Mouse (Mus musculus) layer of hippocampus, postnatal 10 days (tissue): Measurements from ENCODE around the gene Ankk1. TPM values are rescaled to one million over a fixed set of nuclear protein-coding genes. Genes with fewer than 3 reads are reported as not detected.

ENCODE experiments used
- DNase-seq, 2 experiments: peaks; one replicate each; pipeline ENCODE4 v3.0.0; 2021; ENCODE audit warnings: low spot score in 2 of 2
- long read RNA-seq: library from polyadenylated mRNA; stranded (forward); transcript quantifications from one replicate; pipeline ENCODE4 v2.0.0, GENCODE M21; 2023
- total RNA-seq, 2 experiments: library from RNA; stranded (reverse); gene quantifications; 2 replicates each; pipeline ENCODE4 v1.2.3; 2021

The Ankk1 gene
- total RNA-seq = not detected
- long read RNA-seq = 0 reads

DNA sequence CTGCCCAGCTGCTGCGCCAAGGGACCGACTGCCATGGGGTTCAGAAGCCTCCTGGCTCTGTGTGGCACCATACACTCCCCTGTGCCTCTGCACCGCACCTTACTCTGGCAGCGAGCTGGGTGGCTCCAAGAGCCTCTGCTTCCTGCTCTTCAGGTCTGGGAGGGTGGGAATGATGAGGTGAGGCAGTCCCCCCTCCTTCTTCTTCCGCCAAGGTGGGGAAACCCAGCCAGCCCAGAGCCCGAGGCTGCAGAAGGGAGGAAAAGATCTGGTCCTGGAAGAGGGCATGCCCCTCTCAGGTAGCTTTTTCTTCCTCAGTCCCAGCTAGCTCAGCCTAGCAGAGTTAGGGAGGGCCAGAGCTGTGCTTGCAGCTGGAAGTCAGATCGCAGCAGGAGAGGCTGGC is at the start of gene Ankk1:
Gene Ankk1, minus strand, starts transcription at position 101 of the 400 bp plus-strand sequence.
- no peak for DNase-seq

DNA sequence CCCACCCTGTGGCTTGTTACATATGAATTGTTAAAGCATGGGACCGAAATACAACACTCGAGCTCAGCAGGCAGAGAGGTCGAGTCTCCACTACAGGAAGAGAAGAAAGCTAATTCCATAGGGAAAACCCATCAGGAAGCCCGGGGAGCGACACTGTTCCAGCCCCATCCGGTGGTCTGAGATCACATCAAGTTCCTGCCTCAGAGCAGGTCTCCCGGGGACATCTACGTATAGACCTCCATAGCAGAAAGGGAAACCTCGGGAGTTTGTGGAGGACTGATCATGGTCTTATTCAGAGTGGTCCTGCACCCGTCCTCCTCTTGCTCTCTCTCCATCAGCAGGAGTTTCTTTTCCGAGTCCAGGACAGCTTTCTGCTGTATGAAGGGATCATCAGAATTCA is 45.3 kb upstream of the Ankk1 start:
- DNase-seq = no peak

- no peak for DNase-seq
These were observed 44.1 kb upstream of the Ankk1 start for GRCm38 (mm10) chr9:49470946-49471345.

GRCm38 (mm10) chr9:49470006-49470405 is 43.2 kb upstream of the Ankk1 start:
- DNase-seq = no peak

GRCm38 (mm10) chr9:49456136-49456535 is 29.3 kb upstream of the Ankk1 start:
- DNase-seq = no peak

GRCm38 (mm10) chr9:49452396-49452795 is 25.6 kb upstream of the Ankk1 start:
- no peak for DNase-seq

DNA sequence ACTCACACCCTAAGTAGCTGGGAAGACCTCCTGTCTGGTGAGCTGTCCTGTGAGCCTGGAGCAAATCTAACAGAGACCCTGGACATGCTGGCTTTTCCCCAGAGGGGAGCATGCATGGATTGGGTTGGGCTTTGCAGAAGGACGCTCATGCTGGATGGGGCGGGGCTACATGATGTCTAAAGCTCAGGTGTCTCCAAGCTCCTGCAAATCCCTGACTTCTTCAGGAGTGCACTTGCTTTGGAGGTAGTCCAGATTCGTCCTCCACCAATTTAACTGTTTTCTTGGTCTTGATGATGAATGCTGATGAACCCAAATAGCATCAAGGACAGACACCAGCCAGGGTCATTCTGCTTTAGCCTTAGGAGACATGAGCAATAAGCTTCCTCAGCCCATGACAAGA is 23.7 kb upstream of the Ankk1 start:
- no peak for DNase-seq

DNA sequence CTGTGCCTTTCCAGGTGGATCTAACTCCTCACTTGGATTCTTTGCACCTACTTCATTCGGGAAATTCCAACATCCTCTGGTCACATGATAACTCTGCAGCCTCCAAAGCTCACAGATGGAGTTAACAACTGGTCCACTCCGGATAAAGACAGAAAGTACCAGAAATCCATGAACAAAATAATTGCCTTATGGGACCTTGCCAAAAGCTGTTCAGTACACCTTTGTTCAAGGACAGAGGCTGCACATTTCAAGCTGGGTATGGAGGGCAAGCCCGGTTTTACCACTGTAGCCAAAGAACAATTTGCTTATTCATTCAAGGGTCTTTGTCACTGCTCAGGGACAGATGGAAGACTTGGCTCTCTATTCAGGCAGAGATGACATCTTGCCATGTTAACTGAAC is 15.8 kb upstream of the Ankk1 start:
- DNase-seq = no peak

GRCm38 (mm10) chr9:49427478-49427877 is 657 bp upstream of the Ankk1 start:
- DNase-seq = no peak

DNA sequence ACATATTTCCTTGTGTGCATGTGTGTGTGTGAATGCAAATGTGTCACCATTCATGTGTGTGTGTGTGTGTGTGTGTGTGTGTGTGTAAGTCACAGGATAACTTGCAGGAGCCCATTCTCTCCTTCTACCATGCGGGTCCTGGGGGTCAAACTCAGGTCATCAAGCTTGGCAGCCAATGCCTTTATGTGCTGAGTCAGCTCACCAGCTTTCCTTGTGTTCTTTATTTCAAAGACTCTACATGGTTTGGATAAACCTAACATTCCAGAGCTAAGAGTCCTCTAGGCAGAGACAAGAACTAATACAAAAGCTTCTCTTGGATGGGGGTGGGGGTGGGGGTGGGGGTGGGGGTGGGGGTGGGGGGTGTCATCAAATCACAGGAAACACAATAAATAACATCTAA is 1.2 kb downstream of the Ankk1 start:
- DNase-seq = no peak

GRCm38 (mm10) chr9:49423866-49424265 is 3.0 kb downstream of the Ankk1 start:
- DNase-seq = no peak

DNA sequence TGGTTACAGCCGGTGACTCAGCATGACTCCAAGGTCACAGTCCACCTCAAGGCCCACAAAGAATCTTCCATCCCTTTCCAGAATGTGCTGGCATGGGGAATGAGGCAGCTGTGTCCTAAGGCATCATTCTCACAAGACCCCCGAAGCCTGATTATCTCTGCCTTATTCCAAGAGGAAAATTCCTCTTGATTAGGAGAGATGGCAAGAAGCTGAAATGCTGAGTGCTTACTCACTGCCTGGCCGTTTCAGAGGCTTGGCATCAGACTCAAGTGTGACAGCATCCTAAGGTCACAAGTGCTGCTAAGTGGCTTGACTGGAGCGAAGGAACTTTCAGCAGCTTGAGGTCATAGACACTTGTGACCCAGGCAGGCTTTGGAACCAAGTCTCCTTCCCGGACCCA is 16.2 kb downstream of the Ankk1 start:
- DNase-seq = no peak

GRCm38 (mm10) chr9:49407028-49407427 is 19.8 kb downstream of the Ankk1 start:
- DNase-seq = no peak

DNA sequence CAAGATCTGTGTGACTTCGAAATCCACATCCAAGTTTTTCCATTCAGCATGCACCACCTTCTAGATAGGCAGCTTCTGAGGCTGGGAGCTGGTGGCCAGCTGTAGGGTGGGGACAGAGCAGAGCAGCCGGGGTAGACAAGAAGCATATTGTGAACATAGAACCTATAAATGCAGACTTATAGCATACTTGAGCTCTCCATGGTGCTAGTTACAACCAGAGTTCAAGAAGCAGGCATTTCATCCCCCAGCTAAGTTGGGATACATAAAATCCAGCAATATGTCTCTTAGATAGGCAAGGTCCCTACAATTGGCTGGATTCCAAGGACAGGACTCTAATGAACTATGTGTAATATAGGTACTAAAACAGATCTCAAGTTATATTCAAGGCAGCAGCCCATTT is 23.1 kb downstream of the Ankk1 start:
- no peak for DNase-seq

GRCm38 (mm10) chr9:49396006-49396405 is 30.8 kb downstream of the Ankk1 start:
- no peak for DNase-seq

GRCm38 (mm10) chr9:49392242-49392641 is 34.6 kb downstream of the Ankk1 start:
- DNase-seq = no peak

DNA sequence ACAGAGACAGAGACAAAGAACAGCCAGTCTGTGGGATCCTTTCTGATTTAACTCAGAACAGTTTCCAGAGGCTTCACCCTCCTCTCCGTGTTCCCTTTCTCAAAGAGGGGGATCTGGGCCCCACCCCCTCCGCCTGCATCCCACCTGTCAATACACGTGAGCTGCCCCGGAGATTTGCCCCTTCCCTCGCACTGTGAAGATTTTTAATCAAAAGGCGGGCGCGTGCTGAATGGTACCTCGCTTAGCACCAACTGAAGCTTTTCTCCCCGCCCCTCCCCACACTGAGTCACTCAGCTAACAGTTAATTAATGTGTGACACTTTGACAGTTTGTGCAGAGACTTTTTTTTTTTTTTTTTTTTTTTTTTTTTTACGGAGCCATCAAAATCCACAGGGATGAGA is 40.7 kb downstream of the Ankk1 start:
- DNase-seq = peak in 1 of 2 experiments; percentile 8

- no peak for DNase-seq
These were observed 41.5 kb downstream of the Ankk1 start for GRCm38 (mm10) chr9:49385301-49385700.

- DNase-seq = no peak
These were observed 42.0 kb downstream of the Ankk1 start for GRCm38 (mm10) chr9:49384855-49385254.

DNA sequence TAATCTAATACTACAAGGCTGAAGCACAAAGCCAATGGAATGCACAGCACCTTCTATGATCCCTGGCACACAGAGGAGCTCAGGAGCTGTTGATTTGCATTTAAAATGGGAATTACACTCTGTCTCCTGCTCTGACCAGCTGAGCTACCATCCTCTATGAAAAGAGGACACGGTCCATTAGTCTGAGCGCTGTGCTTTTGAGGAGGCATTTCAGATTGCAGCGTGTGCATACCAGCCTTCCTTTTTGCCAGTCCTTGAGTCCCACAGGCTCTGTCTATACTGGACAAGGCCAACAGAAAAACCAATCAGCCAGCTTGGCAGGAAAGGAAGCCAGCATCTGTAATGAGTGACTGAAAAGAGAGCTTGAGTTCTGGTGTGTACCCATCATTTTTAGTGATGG is 42.8 kb downstream of the Ankk1 start:
- no peak for DNase-seq

DNA sequence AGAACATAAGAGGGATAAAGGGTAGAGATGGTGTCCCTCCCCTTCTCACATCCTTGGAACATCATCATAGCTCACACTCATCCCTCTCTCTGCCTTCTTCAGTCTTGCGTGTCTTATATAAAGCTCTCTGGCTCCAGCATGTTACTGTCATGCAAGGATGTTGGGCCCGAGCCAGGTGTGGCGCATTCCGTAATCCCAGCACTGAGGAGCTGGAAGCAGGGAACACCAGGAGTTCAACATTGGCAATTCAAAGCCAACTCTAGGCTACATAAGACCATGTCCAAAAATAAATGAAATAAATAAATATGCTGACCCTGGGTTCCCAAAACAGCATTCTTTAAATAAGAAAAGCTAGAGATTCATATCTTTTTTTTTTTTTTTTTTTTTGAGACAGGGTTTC is 46.9 kb downstream of the Ankk1 start:
- no peak for DNase-seq

GRCm38 (mm10) chr9:49373946-49374345 is 52.9 kb downstream of the Ankk1 start:
- DNase-seq = no peak

- DNase-seq = no peak
These were observed 61.1 kb downstream of the Ankk1 start for GRCm38 (mm10) chr9:49365763-49366162.
